Mouse (Mus musculus) kidney, adult 2 months (tissue): ENCODE data around the gene Mycbpap.

Source experiments
- CTCF ChIP-seq: fragments of 200-500 bp; conservative IDR thresholded peaks from 2 replicates; pipeline ENCODE4 v1.5.1; 2011; ENCODE audit warnings: low read depth, mild to moderate bottlenecking, control low read depth, low read length, moderate library complexity, mixed read lengths; ENCODE audit not compliant: insufficient read depth, insufficient read length
- POLR2A ChIP-seq: fragments of 200-500 bp; IDR thresholded peaks from one replicate; pipeline ENCODE4 v1.6.1; 2011; ENCODE audit warnings: low read depth, low read length, control low read depth

DNA sequence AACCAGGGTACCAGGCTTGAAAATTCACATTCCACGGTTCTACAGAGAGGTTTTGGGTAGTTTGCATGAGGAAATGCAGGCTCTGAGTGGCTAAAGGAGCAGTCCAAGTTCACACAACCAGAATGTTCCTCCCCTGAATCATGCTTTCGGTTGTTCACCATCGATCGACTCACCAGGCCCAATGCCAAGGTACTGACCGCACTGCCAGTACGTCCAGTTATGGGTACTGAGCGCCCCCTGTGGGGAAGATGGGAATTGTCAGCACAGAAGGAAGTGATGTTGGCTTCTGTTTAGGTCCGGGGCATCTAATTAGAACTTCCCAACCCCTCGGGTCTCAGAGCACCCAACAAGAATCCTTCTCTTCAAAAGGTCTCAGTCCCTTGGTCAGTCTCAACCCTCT is 22.4 kb upstream of the Mycbpap start:
- no peak for TF ChIP-seq POLR2A
- peak; percentile 99 for TF ChIP-seq CTCF
